Mouse (Mus musculus) midbrain, embryonic 11.5 days (tissue): ENCODE results near the gene Mtln. TPM values are rescaled to one million over a fixed set of nuclear protein-coding genes. Genes with fewer than 3 reads are reported as not detected.

Experiments
- ATAC-seq: fragments of 200-750 bp; cut with Nextera tagmentation; 2 replicates; pipeline ENCODE4 v1.8.0; 2017; ENCODE audit warnings: moderate TSS enrichment, moderate library complexity; ENCODE audit not compliant: low FRiP score
- DNase-seq: peaks from one replicate; pipeline ENCODE4 v3.0.0; 2015; ENCODE audit warnings: low spot score; ENCODE audit errors: missing footprints
- H3K27ac ChIP-seq: fragments of 300-500 bp; sonication (generic); 2 replicates; pipeline ENCODE4 v1.5.1; 2014; ENCODE audit warnings: low read depth, low read length
- H3K27me3 ChIP-seq: fragments of 300-500 bp; sonication (generic); 2 replicates; pipeline ENCODE4 v1.6.1; 2014; ENCODE audit warnings: mild to moderate bottlenecking, low read length, moderate library complexity, mixed read lengths; ENCODE audit not compliant: control insufficient read depth, insufficient read depth
- H3K36me3 ChIP-seq: fragments of 300-500 bp; sonication (generic); 2 replicates; pipeline ENCODE4 v1.6.1; 2014; ENCODE audit warnings: mild to moderate bottlenecking, low read length, moderate library complexity, mixed read lengths; ENCODE audit not compliant: control insufficient read depth, insufficient read depth
- H3K4me1 ChIP-seq: fragments of 300-500 bp; sonication (generic); 2 replicates; pipeline ENCODE4 v1.6.1; 2014; ENCODE audit warnings: low read length; ENCODE audit not compliant: control insufficient read depth, insufficient read depth
- H3K4me2 ChIP-seq: fragments of 300-500 bp; sonication (generic); 2 replicates; pipeline ENCODE4 v1.6.1; 2014; ENCODE audit warnings: mild to moderate bottlenecking, moderate library complexity
- H3K4me3 ChIP-seq: fragments of 300-500 bp; sonication (generic); 2 replicates; pipeline ENCODE4 v1.5.1; 2014; ENCODE audit warnings: low read depth, low read length
- H3K9ac ChIP-seq: fragments of 300-500 bp; sonication (generic); 2 replicates; pipeline ENCODE4 v1.6.1; 2014; ENCODE audit warnings: low read length
- H3K9me3 ChIP-seq: fragments of 300-500 bp; sonication (generic); 2 replicates; pipeline ENCODE4 v1.6.1; 2016; ENCODE audit warnings: low read length; ENCODE audit not compliant: control insufficient read depth
- WGBS: fragments of 180-500 bp; shearing (Covaris S2); extraction: QIAGEN DNeasy Blood & Tissue Kit; methylation state at CpG from one replicate; pipeline ENCODE4 v1.1.7; 2014; 5-methylcytosine and 5-hydroxymethylcytosine counted together
- polyA plus RNA-seq: library from polyadenylated mRNA; unstranded; fragments of >200 nt; fragmentation: Nextera tagmentation; extraction: Ambion mirVana; gene quantifications from 2 replicates; pipeline ENCODE4 v1.2.1, GENCODE M21; 2014

Gene Mtln
- polyA plus RNA-seq, 1 experiment from 2014 or later, result 30.8 TPM

DNA sequence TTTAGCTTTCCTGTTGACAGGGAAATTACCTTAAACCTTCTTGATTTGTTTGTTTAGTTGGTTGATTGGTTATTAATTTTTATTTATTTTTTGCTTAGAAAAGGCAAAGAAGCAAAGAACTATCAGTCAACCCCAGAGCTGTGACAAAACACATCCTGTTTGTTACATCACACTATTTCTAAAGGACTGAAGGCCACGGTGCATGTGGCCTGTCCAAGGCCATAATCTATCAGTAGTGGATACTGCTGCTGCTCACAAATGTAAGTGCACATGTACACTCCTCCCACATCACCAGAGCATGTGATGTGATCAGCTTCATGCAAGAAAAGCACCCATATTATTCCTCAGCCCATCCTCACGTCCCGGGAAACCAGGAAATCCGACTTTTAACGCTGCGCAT lies 32.3 kb downstream of the Mtln start:
- 96% methylated on average over 6 of the region's 6 CpGs for WGBS
- H3K36me3 ChIP-seq, result peaks cover 7% of the 10 kb centered on the region

DNA sequence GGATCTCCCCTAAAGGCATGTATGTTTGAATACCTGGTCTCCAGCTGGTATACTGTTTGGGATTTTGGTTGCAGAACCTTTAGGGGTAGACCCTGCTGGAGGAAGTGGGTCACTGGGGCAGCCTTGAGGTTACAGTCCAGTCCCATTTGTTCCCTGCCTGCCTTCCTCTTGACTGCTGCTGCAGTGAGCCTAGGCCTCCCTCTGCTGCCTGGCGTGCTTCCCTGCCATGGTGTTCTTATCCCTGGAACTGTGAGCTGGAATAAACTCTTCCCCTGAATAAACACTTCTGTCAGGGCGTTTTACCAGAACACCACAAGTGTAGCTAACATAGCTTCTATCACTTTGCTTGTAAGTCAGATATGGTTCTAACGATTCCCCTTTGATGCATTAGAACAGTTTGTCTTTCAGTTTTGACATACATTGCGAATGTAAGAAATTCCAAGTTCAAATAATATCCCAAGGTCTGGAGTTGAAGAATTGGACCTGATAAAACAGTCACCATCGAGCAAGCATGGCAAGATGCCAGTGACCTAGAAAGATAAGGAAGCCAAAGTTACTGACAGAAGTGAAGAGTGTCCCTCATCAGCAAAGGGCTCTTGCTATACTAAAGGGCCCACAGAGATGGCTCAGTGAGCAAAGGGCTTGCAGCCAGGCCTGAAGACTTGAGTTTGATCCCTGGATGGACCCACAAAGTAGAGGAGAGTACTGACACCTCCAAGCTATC lies 33.0 kb downstream of the Mtln start:
- Histone ChIP-seq H3K9ac (no peak overlapping the region), H3K36me3 (peaks cover 7% of the 10 kb centered on the region), H3K4me1 (no peaks in the 10 kb centered on the region), H3K27ac (no peak overlapping the region), H3K27me3 (no peaks in the 10 kb centered on the region), H3K9me3 (no peaks in the 10 kb centered on the region), H3K4me3 (no peak overlapping the region), H3K4me2 (no peak overlapping the region)
- WGBS, result 91% methylated on average over 5 of the region's 5 CpGs
- no peak for ATAC-seq
- no peak for DNase-seq

More for the DNA sequence above, 32.3 kb downstream of the Mtln start:
- Histone ChIP-seq H3K9me3 (no peaks in the 10 kb centered on the region), H3K4me2 (no peak overlapping the region), H3K4me3 (no peak overlapping the region), H3K27ac (no peak overlapping the region), H3K9ac (no peak overlapping the region), H3K27me3 (no peaks in the 10 kb centered on the region), H3K4me1 (no peaks in the 10 kb centered on the region)
- DNase-seq (no peak), ATAC-seq (no peak)

DNA sequence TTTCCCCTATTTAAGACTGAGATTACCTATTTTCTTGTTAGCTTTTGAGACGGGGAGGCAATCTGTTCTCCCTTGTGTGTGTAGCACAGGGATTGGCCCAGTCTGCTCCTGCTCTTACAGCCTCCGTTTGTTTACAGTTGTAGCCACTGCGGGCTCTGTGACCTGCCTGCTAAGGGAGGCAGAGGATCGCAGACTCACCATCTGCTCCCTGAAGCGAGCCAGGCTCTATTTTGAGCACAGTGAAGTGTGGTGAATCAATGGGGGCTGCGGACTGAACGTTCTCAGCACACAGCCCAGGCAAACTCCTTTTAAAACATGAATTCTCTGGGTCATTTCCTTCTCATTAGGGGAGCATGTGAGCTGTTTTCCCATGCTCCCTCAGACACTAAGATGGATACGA lies 35.1 kb downstream of the Mtln start:
- H3K36me3 ChIP-seq, result peaks cover 3% of the 10 kb centered on the region
- no peak overlapping the region for H3K9ac ChIP-seq
- H3K9me3 ChIP-seq, result no peaks in the 10 kb centered on the region
- peak overlapping the region; percentile 35; the same call in 1 of the 2 replicates for H3K27ac ChIP-seq
- 47% methylated on average over 8 of the region's 8 CpGs for WGBS
- ATAC-seq (0 out of 2 replicates have a peak, but pooled peaks have one; percentile 48), DNase-seq (no peak)
- H3K4me3 ChIP-seq, result no peak overlapping the region
- H3K4me2 ChIP-seq, result no peak overlapping the region
- no peaks in the 10 kb centered on the region for H3K4me1 ChIP-seq
- H3K27me3 ChIP-seq, result no peaks in the 10 kb centered on the region

DNA sequence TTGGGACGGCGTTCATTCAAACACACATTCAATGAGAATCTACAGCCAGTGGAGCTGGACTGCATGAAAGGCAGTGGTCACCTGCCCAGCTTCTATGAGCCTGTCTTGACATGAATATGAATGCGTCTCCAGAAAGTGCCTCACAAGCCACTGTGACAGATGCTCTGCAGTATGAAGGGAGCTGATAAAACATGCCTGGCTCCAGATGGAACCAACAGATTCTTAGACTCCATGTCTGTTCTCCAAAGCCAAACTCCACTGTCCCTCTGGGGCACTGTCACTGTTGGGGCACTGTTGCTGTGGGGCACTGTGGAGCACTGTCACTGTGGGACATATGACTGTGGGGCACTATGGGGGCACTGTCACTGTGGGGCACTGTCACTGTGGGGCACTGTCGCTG lies 38.2 kb downstream of the Mtln start:
- no peaks in the 10 kb centered on the region; the same call in 1 of the 2 replicates for H3K36me3 ChIP-seq
- H3K4me1 ChIP-seq, result no peaks in the 10 kb centered on the region
- H3K4me3 ChIP-seq, result no peak overlapping the region
- 89% methylated on average over 4 of the region's 4 CpGs for WGBS
- no peak overlapping the region for H3K27ac ChIP-seq
- H3K9ac ChIP-seq, result no peak overlapping the region
- H3K27me3 ChIP-seq, result no peaks in the 10 kb centered on the region
- no peak overlapping the region for H3K4me2 ChIP-seq
- no peaks in the 10 kb centered on the region for H3K9me3 ChIP-seq
- no peak for DNase-seq
- no peak for ATAC-seq

DNA sequence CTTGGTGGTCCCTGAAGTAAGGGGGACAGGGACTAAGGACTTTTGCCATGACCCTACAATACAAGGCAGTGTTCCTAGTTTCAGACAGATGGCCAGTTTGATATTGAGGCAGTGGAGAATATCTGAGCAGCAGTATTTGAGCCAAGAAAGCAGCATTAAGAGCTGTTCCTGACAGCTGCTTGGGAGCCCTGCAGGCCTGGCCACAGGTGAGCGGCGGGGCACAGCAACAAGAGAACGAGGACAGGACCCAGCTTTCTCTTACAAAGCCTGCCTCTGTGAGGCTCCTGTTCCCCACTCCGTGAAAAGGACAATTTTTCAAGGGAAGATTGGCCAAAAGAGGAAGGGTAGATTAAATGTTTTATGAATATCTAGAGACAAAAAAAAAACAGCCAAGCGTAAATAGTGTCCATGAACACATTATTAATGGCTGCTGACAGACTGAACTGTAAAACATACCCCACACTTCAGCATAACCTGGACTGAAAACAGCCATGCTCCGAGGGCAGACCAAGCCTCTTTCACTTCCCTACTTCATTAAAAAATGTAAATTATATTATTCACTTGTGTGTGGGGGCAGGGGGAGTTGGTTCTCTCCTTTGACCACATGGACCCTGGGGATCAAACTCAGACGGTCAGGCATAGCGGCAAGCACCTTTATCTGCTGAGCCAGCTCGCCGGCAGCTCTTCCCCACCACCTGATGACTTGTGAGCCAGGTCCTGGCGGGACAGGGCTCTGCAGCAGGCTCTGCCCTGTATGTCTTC lies 40.3 kb downstream of the Mtln start:
- Histone ChIP-seq H3K9ac (no peak overlapping the region), H3K9me3 (no peaks in the 10 kb centered on the region), H3K4me1 (no peaks in the 10 kb centered on the region), H3K4me2 (no peak overlapping the region), H3K27me3 (no peaks in the 10 kb centered on the region), H3K4me3 (no peak overlapping the region), H3K27ac (no peak overlapping the region), H3K36me3 (no peaks in the 10 kb centered on the region)
- WGBS, result 80% methylated on average over 11 of the region's 11 CpGs
- ATAC-seq (no peak), DNase-seq (no peak)

GRCm38 (mm10) chr2:127749376-127749775 lies 42.9 kb downstream of the Mtln start:
- no peaks in the 10 kb centered on the region for H3K36me3 ChIP-seq
- no peak for DNase-seq
- WGBS, result 79% methylated on average over 1 of the region's 1 CpGs
- H3K27me3 ChIP-seq, result no peaks in the 10 kb centered on the region
- no peak overlapping the region for H3K9ac ChIP-seq
- ATAC-seq, result no peak
- H3K4me2 ChIP-seq, result no peak overlapping the region
- no peaks in the 10 kb centered on the region for H3K9me3 ChIP-seq
- no peaks in the 10 kb centered on the region for H3K4me1 ChIP-seq
- no peak overlapping the region for H3K27ac ChIP-seq
- no peak overlapping the region for H3K4me3 ChIP-seq

DNA sequence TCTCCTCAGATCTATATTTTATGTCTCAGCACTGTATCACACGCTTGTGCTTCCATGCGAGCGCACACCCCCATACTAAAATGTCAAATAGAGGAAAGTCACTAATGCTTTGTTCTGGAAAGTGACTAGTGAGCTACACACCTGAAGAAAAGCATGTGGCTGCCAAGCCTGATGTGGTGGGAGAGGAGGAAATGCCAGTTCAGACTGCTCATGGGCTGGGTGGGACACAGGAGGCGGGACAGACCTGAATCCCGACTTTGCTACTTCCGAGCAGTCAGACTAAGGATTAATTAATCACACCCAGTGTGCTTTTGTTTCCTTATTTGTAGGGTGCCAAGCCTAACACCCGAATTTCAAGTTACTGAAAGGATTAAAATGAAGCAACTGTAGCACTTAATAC lies 44.0 kb downstream of the Mtln start:
- DNase-seq, result no peak
- WGBS, result 60% methylated on average over 7 of the region's 7 CpGs
- Histone ChIP-seq H3K9me3 (no peaks in the 10 kb centered on the region), H3K27ac (no peak overlapping the region), H3K4me2 (no peak overlapping the region), H3K4me3 (no peak overlapping the region), H3K36me3 (no peaks in the 10 kb centered on the region), H3K27me3 (no peaks in the 10 kb centered on the region), H3K4me1 (no peaks in the 10 kb centered on the region), H3K9ac (no peak overlapping the region)
- ATAC-seq, result no peak

GRCm38 (mm10) chr2:127742637-127743036 lies 49.7 kb downstream of the Mtln start:
- no peak overlapping the region for H3K9ac ChIP-seq
- no peaks in the 10 kb centered on the region for H3K27me3 ChIP-seq
- H3K4me2 ChIP-seq, result no peak overlapping the region
- no peaks in the 10 kb centered on the region for H3K36me3 ChIP-seq
- DNase-seq, result no peak
- H3K9me3 ChIP-seq, result no peaks in the 10 kb centered on the region
- H3K4me3 ChIP-seq, result no peak overlapping the region
- H3K27ac ChIP-seq, result no peak overlapping the region
- WGBS, result 88% methylated on average over 3 of the region's 3 CpGs
- no peaks in the 10 kb centered on the region for H3K4me1 ChIP-seq
- no peak for ATAC-seq
